Mouse (Mus musculus) cerebellum, adult 9-11 months (tissue): ENCODE data around the gene Arhgef25.
A peak's percentile ranks its signal among the peaks of the same experiment; 100 is the strongest.

Experiments
- DNase-seq: peaks from one replicate; pipeline ENCODE4 v3.0.0; 2022

The Arhgef25 gene

GRCm38 (mm10) chr10:127189651-127190381 is at the start of gene Arhgef25:
Gene Arhgef25 (minus strand): TSS chr10:127190083.
- peak; percentile 67 for DNase-seq

- no peak for DNase-seq
Measured at GRCm38 (mm10) chr10:127238241-127238824, 48.5 kb upstream of the Arhgef25 start.

- DNase-seq = no peak
Measured at GRCm38 (mm10) chr10:127236541-127236940, 46.7 kb upstream of the Arhgef25 start.

GRCm38 (mm10) chr10:127233141-127233540 is 43.3 kb upstream of the Arhgef25 start:
- DNase-seq = no peak

GRCm38 (mm10) chr10:127231741-127232140 is 41.9 kb upstream of the Arhgef25 start:
- peak; percentile 67 for DNase-seq

GRCm38 (mm10) chr10:127230693-127231092 is 40.8 kb upstream of the Arhgef25 start:
- no peak for DNase-seq

- DNase-seq = peak; percentile 70
Measured at GRCm38 (mm10) chr10:127228897-127229296, 39.0 kb upstream of the Arhgef25 start.

GRCm38 (mm10) chr10:127227163-127227562 is 37.3 kb upstream of the Arhgef25 start:
- DNase-seq = no peak

GRCm38 (mm10) chr10:127226318-127226895 is 36.5 kb upstream of the Arhgef25 start:
- DNase-seq = peak; percentile 42

- DNase-seq = no peak
Measured at GRCm38 (mm10) chr10:127225732-127226131, 35.8 kb upstream of the Arhgef25 start.

- no peak for DNase-seq
Measured at GRCm38 (mm10) chr10:127225213-127225612, 35.3 kb upstream of the Arhgef25 start.

GRCm38 (mm10) chr10:127218339-127218738 is 28.5 kb upstream of the Arhgef25 start:
- DNase-seq = no peak

- DNase-seq = no peak
Measured at GRCm38 (mm10) chr10:127217177-127217576, 27.3 kb upstream of the Arhgef25 start.

- peak; percentile 59 for DNase-seq
Measured at GRCm38 (mm10) chr10:127216456-127216855, 26.6 kb upstream of the Arhgef25 start.

GRCm38 (mm10) chr10:127214422-127214803 is 24.5 kb upstream of the Arhgef25 start:
- no peak for DNase-seq

GRCm38 (mm10) chr10:127213704-127214421 is 24.0 kb upstream of the Arhgef25 start:
- DNase-seq = no peak

GRCm38 (mm10) chr10:127213272-127213671 is 23.4 kb upstream of the Arhgef25 start:
- DNase-seq = peak; percentile 58

- DNase-seq = peak; percentile 94
Measured at GRCm38 (mm10) chr10:127211414-127211854, 21.6 kb upstream of the Arhgef25 start, which contains the start of gene Pip4k2c. Gene Pip4k2c (minus strand): TSS chr10:127211585.

- DNase-seq = no peak
Measured at GRCm38 (mm10) chr10:127210961-127211405, 21.1 kb upstream of the Arhgef25 start.

GRCm38 (mm10) chr10:127209928-127210570 is 20.2 kb upstream of the Arhgef25 start:
- DNase-seq = no peak

GRCm38 (mm10) chr10:127208921-127209320 is 19.0 kb upstream of the Arhgef25 start:
- no peak for DNase-seq

- DNase-seq = no peak
Measured at GRCm38 (mm10) chr10:127205373-127205772, 15.5 kb upstream of the Arhgef25 start.

GRCm38 (mm10) chr10:127204589-127204988 is 14.7 kb upstream of the Arhgef25 start:
- no peak for DNase-seq
